Mouse (Mus musculus) Muller cell, postnatal 12 days (primary cell): ENCODE data around the gene Tmprss12.
"Not testable (repeated sequence)": the region's sequence is repeated elsewhere in the genome, so short reads cannot be mapped to it uniquely, and the experiment has no call there.

ENCODE experiments used
- DNase-seq: peaks from one replicate; pipeline ENCODE4 v3.0.0-alpha.2; 2015; ENCODE audit errors: inconsistent ontology term

Tmprss12 gene

GRCm38 (mm10) chr15:100280626-100281025 lies at the start of gene Tmprss12:
Gene Tmprss12 (plus strand): TSS chr15:100280837.
- DNase-seq = no peak

- peak; percentile 58 for DNase-seq
Measured at GRCm38 (mm10) chr15:100231616-100232525, 48.8 kb upstream of the Tmprss12 start.

GRCm38 (mm10) chr15:100235208-100235965 lies 45.2 kb upstream of the Tmprss12 start:
- no peak for DNase-seq

- no peak for DNase-seq
Measured at GRCm38 (mm10) chr15:100236952-100237351, 43.7 kb upstream of the Tmprss12 start.

GRCm38 (mm10) chr15:100241780-100242179 lies 38.9 kb upstream of the Tmprss12 start:
- no peak for DNase-seq

GRCm38 (mm10) chr15:100245951-100246350 lies 34.7 kb upstream of the Tmprss12 start:
- no peak for DNase-seq

GRCm38 (mm10) chr15:100247296-100247695 lies 33.3 kb upstream of the Tmprss12 start:
- DNase-seq = no peak

- no peak for DNase-seq
Measured at GRCm38 (mm10) chr15:100248665-100249433, 31.8 kb upstream of the Tmprss12 start.

- peak; percentile 28 for DNase-seq
Measured at GRCm38 (mm10) chr15:100251153-100251780, 29.4 kb upstream of the Tmprss12 start.

GRCm38 (mm10) chr15:100256386-100256785 lies 24.3 kb upstream of the Tmprss12 start:
- no peak for DNase-seq

GRCm38 (mm10) chr15:100257305-100257704 lies 23.3 kb upstream of the Tmprss12 start:
- DNase-seq = no peak

- no peak for DNase-seq
Measured at GRCm38 (mm10) chr15:100258646-100259425, 21.8 kb upstream of the Tmprss12 start.

- not testable (repeated sequence) for DNase-seq
Measured at GRCm38 (mm10) chr15:100260351-100260750, 20.3 kb upstream of the Tmprss12 start.

GRCm38 (mm10) chr15:100263246-100263905 lies 17.3 kb upstream of the Tmprss12 start:
- DNase-seq = no peak

- peak; percentile 63 for DNase-seq
Measured at GRCm38 (mm10) chr15:100265586-100266325, 14.9 kb upstream of the Tmprss12 start.

- DNase-seq = no peak
Measured at GRCm38 (mm10) chr15:100268916-100269315, 11.7 kb upstream of the Tmprss12 start.

- DNase-seq = no peak
Measured at GRCm38 (mm10) chr15:100269776-100270175, 10.9 kb upstream of the Tmprss12 start.

- DNase-seq = not testable (repeated sequence)
Measured at GRCm38 (mm10) chr15:100270609-100271008, 10.0 kb upstream of the Tmprss12 start.

GRCm38 (mm10) chr15:100271411-100271810 lies 9.2 kb upstream of the Tmprss12 start:
- no peak for DNase-seq
